Mouse (Mus musculus): ENCODE results near the gene Phc3.

DNA sequence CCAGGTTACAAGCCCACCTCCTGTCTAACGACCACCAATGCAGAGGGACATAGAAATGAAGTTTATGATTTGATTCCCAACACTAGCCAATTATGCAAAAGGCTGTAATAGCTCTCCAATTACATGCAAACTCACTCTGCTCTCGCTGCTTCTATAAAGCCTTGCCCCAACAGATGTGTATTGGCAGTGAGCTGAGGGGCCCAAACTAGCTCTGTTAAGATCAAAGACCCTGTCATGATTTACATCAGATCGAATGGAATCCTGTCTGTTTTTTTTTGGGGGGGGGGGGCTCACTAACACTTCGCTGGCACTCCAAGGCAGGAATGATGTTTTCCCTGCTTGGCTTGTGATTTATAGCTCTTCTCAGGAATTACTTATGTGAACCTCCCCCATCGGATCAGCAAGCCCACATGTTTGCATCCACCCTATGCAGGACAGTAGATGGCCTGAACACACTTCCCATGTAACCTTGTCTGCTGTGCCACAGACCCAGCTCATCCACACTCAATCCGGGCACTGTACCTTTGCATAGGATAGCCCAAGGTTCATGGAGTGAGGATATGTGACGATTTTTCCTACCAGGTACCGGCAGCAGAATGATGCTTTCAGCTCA is 13.8 kb upstream of the Phc3 start:
- TF ChIP-seq POLR2A (IDR thresholded peaks at IDR 0.05; ENCODE audit: borderline replicate concordance, insufficient read depth, low read length) (no peak), CTCF (IDR thresholded peaks at IDR 0.05; ENCODE audit: borderline replicate concordance, insufficient read depth, low read depth, low read length) (no peak)
